Mouse (Mus musculus): ENCODE measurements around the gene Syt5. TPM values are rescaled to one million over a fixed set of nuclear protein-coding genes. Genes with fewer than 3 reads are reported as not detected.

Gene Syt5
- polyA plus RNA-seq (2014; fragmentation: Illumina TruSeq; extraction: RNeasy Lipid Tissue Mini Kit (QIAGEN cat#74804); ENCODE audit: low read depth, low replicate concordance), result 1.2 TPM

DNA sequence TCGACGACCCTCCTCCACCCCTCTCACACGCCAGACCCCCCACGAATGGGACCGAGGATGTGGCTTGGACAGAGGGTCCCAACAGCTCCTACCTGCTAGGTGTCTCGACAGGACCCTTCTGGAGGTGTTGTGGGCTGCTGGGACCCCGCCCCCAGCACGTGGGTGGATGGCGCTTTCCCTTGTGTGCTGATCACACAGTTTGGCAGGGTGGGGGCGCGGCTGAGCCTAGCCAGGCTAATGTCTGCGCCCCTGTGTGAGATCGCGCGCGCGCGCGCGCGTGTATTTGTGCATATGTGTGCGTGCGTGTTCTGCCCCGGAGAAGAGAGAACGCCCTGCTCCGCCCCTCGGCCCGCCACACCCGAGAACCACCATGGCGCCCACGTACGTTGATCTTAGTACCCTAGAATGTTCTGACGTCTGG, at the start of gene Syt5:
Syt5 (minus strand) TSS at position 321 of the 421 bp plus-strand sequence.

GRCm38 (mm10) chr7:4532005-4532729, 15.2 kb downstream of the Syt5 start, which contains the start of gene Dnaaf3:
Gene Dnaaf3, minus strand, starts transcription at chr7:4532453.

GRCm38 (mm10) chr7:4524212-4524922, 23.0 kb downstream of the Syt5 start, which contains the start of gene Tnni3:
Gene Tnni3, minus strand, starts transcription at chr7:4524229.

GRCm38 (mm10) chr7:4516332-4517050, 30.9 kb downstream of the Syt5 start, which contains the start of gene Tnnt1:
Gene Tnnt1, minus strand, starts transcription at chr7:4516382.

GRCm38 (mm10) chr7:4501558-4502397, 45.6 kb downstream of the Syt5 start, which contains the start of gene Ppp1r12c:
Gene Ppp1r12c, minus strand, starts transcription at chr7:4501680.

Other genes with a start within 250 kb of the Syt5 start
- 0.70 TPM for gene Ncr1, start 209.8 kb downstream of the Syt5 start, polyA plus RNA-seq (2014; fragmentation: Illumina TruSeq; extraction: RNeasy Lipid Tissue Mini Kit (QIAGEN cat#74804); ENCODE audit: low read depth, low replicate concordance)
- gene Gp6, start 149.8 kb downstream of the Syt5 start, polyA plus RNA-seq (2014; fragmentation: Illumina TruSeq; extraction: RNeasy Lipid Tissue Mini Kit (QIAGEN cat#74804); ENCODE audit: low read depth, low replicate concordance), result not detected
- gene Rdh13, start 101.9 kb downstream of the Syt5 start, polyA plus RNA-seq (2014; fragmentation: Illumina TruSeq; extraction: RNeasy Lipid Tissue Mini Kit (QIAGEN cat#74804); ENCODE audit: low read depth, low replicate concordance), result 5.3 TPM
- gene Eps8l1, start 86.9 kb downstream of the Syt5 start, polyA plus RNA-seq (2014; fragmentation: Illumina TruSeq; extraction: RNeasy Lipid Tissue Mini Kit (QIAGEN cat#74804); ENCODE audit: low read depth, low replicate concordance), result 0.35 TPM
- 9.2 TPM for gene Ppp1r12c, start 45.9 kb downstream of the Syt5 start, polyA plus RNA-seq (2014; fragmentation: Illumina TruSeq; extraction: RNeasy Lipid Tissue Mini Kit (QIAGEN cat#74804); ENCODE audit: low read depth, low replicate concordance)
- not detected for gene Tnnt1, start 31.2 kb downstream of the Syt5 start, polyA plus RNA-seq (2014; fragmentation: Illumina TruSeq; extraction: RNeasy Lipid Tissue Mini Kit (QIAGEN cat#74804); ENCODE audit: low read depth, low replicate concordance)
- gene Tnni3, start 23.3 kb downstream of the Syt5 start, polyA plus RNA-seq (2014; fragmentation: Illumina TruSeq; extraction: RNeasy Lipid Tissue Mini Kit (QIAGEN cat#74804); ENCODE audit: low read depth, low replicate concordance), result not detected
- gene Dnaaf3, start 15.1 kb downstream of the Syt5 start, polyA plus RNA-seq (2014; fragmentation: Illumina TruSeq; extraction: RNeasy Lipid Tissue Mini Kit (QIAGEN cat#74804); ENCODE audit: low read depth, low replicate concordance), result not detected
- gene Ptprh, start 56.5 kb upstream of the Syt5 start, polyA plus RNA-seq (2014; fragmentation: Illumina TruSeq; extraction: RNeasy Lipid Tissue Mini Kit (QIAGEN cat#74804); ENCODE audit: low read depth, low replicate concordance), result not detected
- 0.99 TPM for gene Tmem86b, start 83.9 kb upstream of the Syt5 start, polyA plus RNA-seq (2014; fragmentation: Illumina TruSeq; extraction: RNeasy Lipid Tissue Mini Kit (QIAGEN cat#74804); ENCODE audit: low read depth, low replicate concordance)
- gene Ppp6r1, start 111.5 kb upstream of the Syt5 start, polyA plus RNA-seq (2014; fragmentation: Illumina TruSeq; extraction: RNeasy Lipid Tissue Mini Kit (QIAGEN cat#74804); ENCODE audit: low read depth, low replicate concordance), result 11.8 TPM
- gene Hspbp1, start 137.5 kb upstream of the Syt5 start, polyA plus RNA-seq (2014; fragmentation: Illumina TruSeq; extraction: RNeasy Lipid Tissue Mini Kit (QIAGEN cat#74804); ENCODE audit: low read depth, low replicate concordance), result not detected
- gene Brsk1, start 143.1 kb upstream of the Syt5 start, polyA plus RNA-seq (2014; fragmentation: Illumina TruSeq; extraction: RNeasy Lipid Tissue Mini Kit (QIAGEN cat#74804); ENCODE audit: low read depth, low replicate concordance), result 0.35 TPM
- not detected for gene Tmem150b, start 177.7 kb upstream of the Syt5 start, polyA plus RNA-seq (2014; fragmentation: Illumina TruSeq; extraction: RNeasy Lipid Tissue Mini Kit (QIAGEN cat#74804); ENCODE audit: low read depth, low replicate concordance)
- 1.4 TPM for gene Kmt5c, start 192.6 kb upstream of the Syt5 start, polyA plus RNA-seq (2014; fragmentation: Illumina TruSeq; extraction: RNeasy Lipid Tissue Mini Kit (QIAGEN cat#74804); ENCODE audit: low read depth, low replicate concordance)
- not detected for gene Cox6b2, start 205.6 kb upstream of the Syt5 start, polyA plus RNA-seq (2014; fragmentation: Illumina TruSeq; extraction: RNeasy Lipid Tissue Mini Kit (QIAGEN cat#74804); ENCODE audit: low read depth, low replicate concordance)
- not detected for gene Fam71e2, start 223.8 kb upstream of the Syt5 start, polyA plus RNA-seq (2014; fragmentation: Illumina TruSeq; extraction: RNeasy Lipid Tissue Mini Kit (QIAGEN cat#74804); ENCODE audit: low read depth, low replicate concordance)
- not detected for gene Il11, start 235.3 kb upstream of the Syt5 start, polyA plus RNA-seq (2014; fragmentation: Illumina TruSeq; extraction: RNeasy Lipid Tissue Mini Kit (QIAGEN cat#74804); ENCODE audit: low read depth, low replicate concordance)
- gene Tmem190, start 235.4 kb upstream of the Syt5 start, polyA plus RNA-seq (2014; fragmentation: Illumina TruSeq; extraction: RNeasy Lipid Tissue Mini Kit (QIAGEN cat#74804); ENCODE audit: low read depth, low replicate concordance), result not detected
- gene Tmem238, start 242.1 kb upstream of the Syt5 start, polyA plus RNA-seq (2014; fragmentation: Illumina TruSeq; extraction: RNeasy Lipid Tissue Mini Kit (QIAGEN cat#74804); ENCODE audit: low read depth, low replicate concordance), result 0.76 TPM
- gene Rpl28, start 245.3 kb upstream of the Syt5 start, polyA plus RNA-seq (2014; fragmentation: Illumina TruSeq; extraction: RNeasy Lipid Tissue Mini Kit (QIAGEN cat#74804); ENCODE audit: low read depth, low replicate concordance), result 12.7 TPM